Mouse (Mus musculus): Measurements from ENCODE around the gene Hlx.

DNA sequence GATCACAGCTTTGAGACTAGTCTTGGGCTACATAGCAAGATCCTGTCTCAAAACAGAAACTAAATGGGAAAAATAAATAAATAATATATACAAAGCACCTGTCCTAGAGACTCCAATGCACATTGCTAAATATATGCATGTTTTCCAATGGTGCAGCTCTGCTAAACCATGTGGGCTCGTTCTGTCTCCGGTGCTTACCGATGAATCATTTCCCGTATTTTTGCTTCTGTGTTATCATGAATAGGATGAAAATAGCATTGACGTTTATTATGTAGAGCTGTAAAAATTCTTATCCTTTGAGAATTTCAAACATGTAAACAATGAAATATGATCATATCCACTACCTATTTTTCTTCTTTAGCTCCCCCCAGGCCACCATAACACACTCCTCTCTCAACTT, 20.3 kb upstream of the Hlx start:
- no peak for TF ChIP-seq ZNF384 (IDR thresholded peaks at IDR 0.05; ENCODE audit: low read depth, low read length)
- no peak for TF ChIP-seq CHD2 (IDR thresholded peaks at IDR 0.05; ENCODE audit: low read depth, low read length)
- no peak for TF ChIP-seq MAFK (IDR thresholded peaks at IDR 0.05; ENCODE audit: insufficient read depth, low read depth, low read length)
